Mouse (Mus musculus): ENCODE measurements at regions not wholly inside any gene's neighbourhood (a gene's known extent, or its start where the extent isn't known, plus 50 kb on each side); places are given as distances from the start of the nearest gene placed in this dataset.

DNA sequence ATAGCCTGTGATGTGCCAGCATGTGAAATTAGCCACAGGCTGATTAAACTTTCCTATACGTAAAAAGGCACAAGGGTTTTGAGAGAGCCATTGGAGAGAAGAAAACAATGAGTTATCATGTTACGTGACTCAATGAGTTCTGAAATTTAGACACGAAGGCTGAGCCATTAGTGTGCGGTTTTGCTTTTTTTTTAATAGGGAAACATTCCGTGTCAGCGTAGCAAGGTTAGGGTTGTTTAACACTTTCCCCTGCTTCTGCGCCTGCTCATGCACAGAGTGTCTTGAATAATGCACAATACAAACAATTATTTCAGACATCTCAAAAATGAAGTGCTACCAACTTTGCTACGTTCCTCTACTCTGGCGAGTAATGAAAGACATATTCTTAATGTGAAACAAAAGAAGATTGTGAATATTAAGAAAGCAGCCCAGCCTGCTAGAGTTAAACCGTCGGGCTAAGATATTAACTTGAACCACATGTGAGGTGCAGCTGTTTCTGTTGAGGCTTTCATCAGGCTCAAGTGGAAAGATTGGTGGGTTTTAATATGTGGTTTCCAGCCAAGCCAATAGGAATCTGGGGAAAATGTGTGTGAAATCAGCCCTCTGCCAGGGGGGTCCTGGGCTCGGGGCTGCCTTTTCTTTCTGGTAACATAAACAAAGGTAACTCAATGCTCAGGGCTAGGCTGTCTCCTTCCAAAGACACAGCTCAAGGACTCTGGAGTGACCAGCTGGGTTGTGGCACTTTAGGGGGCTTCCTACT is 287.2 kb downstream of the Slc4a3 start:
- TF ChIP-seq ZC3H11A (IDR thresholded peaks at IDR 0.05; ENCODE audit: borderline replicate concordance, low read depth, low read length): no peak
- no peak for TF ChIP-seq CHD2 (IDR thresholded peaks at IDR 0.05; ENCODE audit: low read depth, low read length)
- TF ChIP-seq MAFK (IDR thresholded peaks at IDR 0.05; ENCODE audit: insufficient read depth, low read depth, low read length): no peak
- TF ChIP-seq HCFC1 (IDR thresholded peaks at IDR 0.05; ENCODE audit: borderline replicate concordance, insufficient read depth, low read length): no peak
- no peak for TF ChIP-seq ZNF384 (IDR thresholded peaks at IDR 0.05; ENCODE audit: low read depth, low read length)

All from ES-E14 (cell line).